Mouse (Mus musculus) MEL (cell line): ENCODE measurements around the gene Bst2. TPM values are rescaled to one million over a fixed set of nuclear protein-coding genes. Genes with fewer than 3 reads are reported as not detected.

Source experiments
- DNase-seq: peaks from one replicate; pipeline ENCODE4 v3.0.0; 2011; ENCODE audit warnings: low read depth, low spot score
- H3K27ac ChIP-seq: 2 replicates; pipeline ENCODE4 v1.5.1; 2012; ENCODE audit warnings: low read depth, mild to moderate bottlenecking, control low read depth, low read length, moderate library complexity; ENCODE audit not compliant: control insufficient read depth
- H3K27me3 ChIP-seq, 2 experiments: fragments of 150-350 bp in 1 of 2; sonication (generic) in 1 of 2; 2 replicates each; pipeline ENCODE4 v1.6.1; 2012; ENCODE audit warnings: low read length in 2 of 2, mild to moderate bottlenecking in 2 of 2, improper control_type of control experiment in 1 of 2, moderate library complexity in 1 of 2; ENCODE audit not compliant: insufficient read depth in 2 of 2, control insufficient read depth in 1 of 2
- H3K36me3 ChIP-seq, 2 experiments: 2 replicates each; pipeline ENCODE4 v1.6.1; 2012 to 2014; ENCODE audit warnings: low read length in 2 of 2, improper control_type of control experiment in 1 of 2, inconsistent platforms in 1 of 2, mild to moderate bottlenecking in 1 of 2; ENCODE audit not compliant: insufficient read depth in 2 of 2, control insufficient read depth in 1 of 2
- H3K4me1 ChIP-seq, 2 experiments: fragments of 150-350 bp in 1 of 2; sonication (generic) in 1 of 2; 2 replicates each; pipeline ENCODE4 v1.6.1; 2012; ENCODE audit warnings: low read length in 2 of 2, improper control_type of control experiment in 1 of 2, mild to moderate bottlenecking in 1 of 2; ENCODE audit not compliant: insufficient read depth in 2 of 2, control insufficient read depth in 1 of 2
- H3K4me3 ChIP-seq, 2 experiments: fragments of 150-350 bp in 1 of 2; sonication (generic) in 1 of 2; 2 replicates each; pipeline ENCODE4 v1.5.1; 2012; ENCODE audit warnings: low read depth in 2 of 2, low read length in 2 of 2, mild to moderate bottlenecking in 2 of 2, moderate library complexity in 2 of 2, control low read depth in 1 of 2, improper control_type of control experiment in 1 of 2; ENCODE audit not compliant: control insufficient read depth in 1 of 2, insufficient read depth in 1 of 2
- H3K79me2 ChIP-seq: 2 replicates; pipeline ENCODE4 v1.6.1; 2012; ENCODE audit warnings: mild to moderate bottlenecking, low read length, moderate library complexity; ENCODE audit not compliant: control insufficient read depth, poor library complexity, insufficient read depth
- H3K9ac ChIP-seq: 2 replicates; pipeline ENCODE4 v1.6.1; 2012; ENCODE audit warnings: low read depth, mild to moderate bottlenecking, control low read depth, low read length, moderate library complexity; ENCODE audit not compliant: control insufficient read depth, poor library complexity, severe bottlenecking
- H3K9me3 ChIP-seq: fragments of 150-350 bp; sonication (generic); replicated peaks from 2 replicates; pipeline ENCODE4 v1.6.1; 2012; ENCODE audit warnings: mild to moderate bottlenecking, low read length, improper control_type of control experiment, moderate library complexity; ENCODE audit not compliant: insufficient read depth
- CHD1 ChIP-seq: IDR thresholded peaks from 2 replicates; pipeline ENCODE4 v1.6.1; 2012; ENCODE audit warnings: low read depth, mild to moderate bottlenecking, inconsistent platforms, low read length, improper control_type of control experiment
- E2F4 ChIP-seq: IDR thresholded peaks from 2 replicates; pipeline ENCODE4 v1.6.1; 2011; ENCODE audit warnings: low read depth, low read length, improper control_type of control experiment, borderline replicate concordance
- ELF1 ChIP-seq: IDR thresholded peaks from 2 replicates; pipeline ENCODE4 v1.6.1; 2014; ENCODE audit warnings: low read depth, mild to moderate bottlenecking, inconsistent platforms, low read length, improper control_type of control experiment, moderate library complexity
- KAT2A ChIP-seq: conservative IDR thresholded peaks from 2 replicates; pipeline ENCODE4 v1.6.1; 2012; ENCODE audit warnings: low read depth, low read length, improper control_type of control experiment, inconsistent platforms
- MAX ChIP-seq: IDR thresholded peaks from 2 replicates; pipeline ENCODE4 v1.6.1; 2011; ENCODE audit warnings: low read length, improper control_type of control experiment
- NRF1 ChIP-seq: IDR thresholded peaks from 2 replicates; pipeline ENCODE4 v1.6.1; 2014; ENCODE audit warnings: low read depth, mild to moderate bottlenecking, inconsistent platforms, low read length, improper control_type of control experiment, moderate library complexity; ENCODE audit not compliant: poor library complexity, insufficient read depth, severe bottlenecking
- POLR2A ChIP-seq, 2 experiments: IDR thresholded peaks; 2 replicates each; pipeline ENCODE4 v1.6.1; 2011 to 2012; ENCODE audit warnings: low read length in 2 of 2, mild to moderate bottlenecking in 2 of 2, control low read depth in 1 of 2, improper control_type of control experiment in 1 of 2, low read depth in 1 of 2, moderate library complexity in 1 of 2; ENCODE audit not compliant: control insufficient read depth in 1 of 2, insufficient read depth in 1 of 2, poor library complexity in 1 of 2
- RAD21 ChIP-seq: IDR thresholded peaks from 2 replicates; pipeline ENCODE4 v1.6.1; 2011; ENCODE audit warnings: mild to moderate bottlenecking, low read depth, low read length, improper control_type of control experiment
- TAL1 ChIP-seq: IDR thresholded peaks from 2 replicates; pipeline ENCODE4 v1.6.1; 2012; ENCODE audit warnings: mild to moderate bottlenecking, inconsistent platforms, low read length, moderate library complexity, mixed read lengths
- UBTF ChIP-seq: IDR thresholded peaks from 2 replicates; pipeline ENCODE4 v1.6.1; 2012; ENCODE audit warnings: low read depth, mild to moderate bottlenecking, inconsistent platforms, low read length, improper control_type of control experiment, moderate library complexity, borderline replicate concordance; ENCODE audit not compliant: insufficient read depth
- ZKSCAN1 ChIP-seq: IDR thresholded peaks from 2 replicates; pipeline ENCODE4 v1.6.1; 2012; ENCODE audit warnings: low read depth, mild to moderate bottlenecking, inconsistent platforms, low read length, improper control_type of control experiment, moderate library complexity
- polyA plus RNA-seq, 2 experiments: library from polyadenylated mRNA; stranded (reverse) in 1 of 2; unstranded in 1 of 2; fragments of >175 nt in 1 of 2; fragments of >200 nt in 1 of 2; gene quantifications; 2 replicates each; pipeline versions ENCODE4 v1.2.1 to v1.2.4; 2012; ENCODE audit warnings: low replicate concordance in 2 of 2, low read depth in 1 of 2; ENCODE audit not compliant: insufficient read length in 2 of 2, insufficient read depth in 1 of 2, missing spikeins in 1 of 2
- total RNA-seq: library from RNA; depleted of rRNA; stranded (reverse); fragments of 300-350 nt; gene quantifications from 2 replicates; pipeline ENCODE4 v1.2.3, GENCODE M21; 2012; rRNA removed

Gene Bst2
- total and polyA plus RNA-seq, 3 experiments, result 49.9 to 125 TPM; not detected in 1

GRCm38 (mm10) chr8:71485142-71486135 is 51.8 kb downstream of the Bst2 start, which contains the start of gene Ano8 (continued):
- TF ChIP-seq CHD1, result no peak

- H3K9me3 ChIP-seq, result no peaks in the 10 kb centered on the region
- no peak overlapping the region for H3K9ac ChIP-seq
- DNase-seq, result no peak
- no peak overlapping the region for H3K4me3 ChIP-seq
- no peak for TF ChIP-seq POLR2A (IDR thresholded peaks at IDR 0.05; ENCODE audit: control insufficient read depth in 1 of 2, insufficient read depth in 1 of 2, low read depth in 1 of 2, low read length in 2 of 2, poor library complexity in 1 of 2)
- TF ChIP-seq TAL1, result no peak
- TF ChIP-seq RAD21, result no peak
- TF ChIP-seq KAT2A, result no peak
- TF ChIP-seq MAX, result no peak
- no peak for TF ChIP-seq E2F4
- no peak for TF ChIP-seq NRF1
- no peak for TF ChIP-seq ZKSCAN1
- TF ChIP-seq UBTF, result no peak
- TF ChIP-seq ELF1, result no peak
- peaks cover 13% of the 10 kb centered on the region for H3K79me2 ChIP-seq
- H3K4me1 ChIP-seq, result peaks cover 0 to 6% of the 10 kb centered on the region in 2 experiments; a peak in 2 of 4 replicates
- H3K27me3 ChIP-seq, result no peaks in the 10 kb centered on the region
- H3K27ac ChIP-seq, result no peak overlapping the region
- no peaks in the 10 kb centered on the region for H3K36me3 ChIP-seq
Measured at GRCm38 (mm10) chr8:71484736-71485135, 52.5 kb downstream of the Bst2 start.

Other genes starting within 250 kb of the Bst2 start
- 91.9 and 107 TPM in 2 replicates for gene Use1, start 170.6 kb downstream of the Bst2 start, total RNA-seq
- 100 to 1,000 TPM in 1 of 2 experiments, not detected in 1; 117 TPM for gene Use1, start 170.6 kb downstream of the Bst2 start, polyA plus RNA-seq
- 14.1 and 18.3 TPM in 2 replicates for gene Ocel1, start 166.2 kb downstream of the Bst2 start, total RNA-seq
- 10 to 100 TPM in 1 of 2 experiments, not detected in 1; 16.2 TPM for gene Ocel1, start 166.2 kb downstream of the Bst2 start, polyA plus RNA-seq
- gene Nr2f6, start 155.5 kb downstream of the Bst2 start, total RNA-seq, result 29.6 and 30.5 TPM in 2 replicates
- gene Nr2f6, start 155.5 kb downstream of the Bst2 start, polyA plus RNA-seq, result 10 to 100 TPM in 1 of 2 experiments, not detected in 1; 48.3 TPM
- 0.04 TPM in 1 of 2 replicates, not detected in the other for gene Ushbp1, start 141.7 kb downstream of the Bst2 start, total RNA-seq
- gene Ushbp1, start 141.7 kb downstream of the Bst2 start, polyA plus RNA-seq, result under 1 TPM in 1 of 2 experiments, not detected in 1; 0.07 TPM
- gene Babam1, start 140.6 kb downstream of the Bst2 start, total RNA-seq, result 54.5 and 59.6 TPM in 2 replicates
- 100 to 1,000 TPM in 1 of 2 experiments, not detected in 1; 132 TPM for gene Babam1, start 140.6 kb downstream of the Bst2 start, polyA plus RNA-seq
- 17.6 and 18.5 TPM in 2 replicates for gene Ankle1, start 131.4 kb downstream of the Bst2 start, total RNA-seq
- gene Ankle1, start 131.4 kb downstream of the Bst2 start, polyA plus RNA-seq, result 10 to 100 TPM in 1 of 2 experiments, not detected in 1; 21.2 TPM
- 26.3 and 28.5 TPM in 2 replicates for gene Abhd8, start 73.8 kb downstream of the Bst2 start, total RNA-seq
- 10 to 100 TPM in 1 of 2 experiments, not detected in 1; 39.2 TPM for gene Abhd8, start 73.8 kb downstream of the Bst2 start, polyA plus RNA-seq
- 123 and 143 TPM in 2 replicates for gene Mrpl34, start 72.5 kb downstream of the Bst2 start, total RNA-seq
- 100 to 1,000 TPM in 1 of 2 experiments, not detected in 1; 196 TPM for gene Mrpl34, start 72.5 kb downstream of the Bst2 start, polyA plus RNA-seq
- gene Dda1, start 68.3 kb downstream of the Bst2 start, total RNA-seq, result 49.7 and 59.6 TPM in 2 replicates
- 100 to 1,000 TPM in 1 of 2 experiments, not detected in 1; 110 TPM for gene Dda1, start 68.3 kb downstream of the Bst2 start, polyA plus RNA-seq
- gene Ano8, start 51.5 kb downstream of the Bst2 start, total RNA-seq, result 3.5 and 3.9 TPM in 2 replicates
- 1 to 10 TPM in 1 of 2 experiments, not detected in 1; 4.8 TPM for gene Ano8, start 51.5 kb downstream of the Bst2 start, polyA plus RNA-seq
- 45.5 and 49.4 TPM in 2 replicates for gene Gtpbp3, start 49.4 kb downstream of the Bst2 start, total RNA-seq
- gene Gtpbp3, start 49.4 kb downstream of the Bst2 start, polyA plus RNA-seq, result 10 to 100 TPM in 1 of 2 experiments, not detected in 1; 50.1 TPM
- gene Plvap, start 25.7 kb downstream of the Bst2 start, total RNA-seq, result 8.2 and 11.7 TPM in 2 replicates
- gene Plvap, start 25.7 kb downstream of the Bst2 start, polyA plus RNA-seq, result 10 to 100 TPM in 1 of 2 experiments, not detected in 1; 20.4 TPM
- not detected in 2 replicates for gene Ccdc194, start 11.7 kb downstream of the Bst2 start, total RNA-seq
- not detected for gene Ccdc194, start 11.7 kb downstream of the Bst2 start, polyA plus RNA-seq
- gene Mvb12a, start 5.5 kb upstream of the Bst2 start, total RNA-seq, result 39.5 and 46.5 TPM in 2 replicates
- gene Mvb12a, start 5.5 kb upstream of the Bst2 start, polyA plus RNA-seq, result 10 to 100 TPM in 1 of 2 experiments, not detected in 1; 67.3 TPM
- 1.2 and 1.7 TPM in 2 replicates for gene Tmem221, start 21.4 kb upstream of the Bst2 start, total RNA-seq
- 1 to 10 TPM in 1 of 2 experiments, not detected in 1; 5.1 TPM for gene Tmem221, start 21.4 kb upstream of the Bst2 start, polyA plus RNA-seq
- 0.04 TPM in 1 of 2 replicates, not detected in the other for gene Nxnl1, start 29.1 kb upstream of the Bst2 start, total RNA-seq
- 1 to 10 TPM in 1 of 2 experiments, not detected in 1; 1.2 TPM for gene Nxnl1, start 29.1 kb upstream of the Bst2 start, polyA plus RNA-seq
- 0.42 and 0.46 TPM in 2 replicates for gene Slc27a1, start 31.4 kb upstream of the Bst2 start, total RNA-seq
- 1 to 10 TPM in 1 of 2 experiments, not detected in 1; 1.3 TPM for gene Slc27a1, start 31.4 kb upstream of the Bst2 start, polyA plus RNA-seq
- 219 and 257 TPM in 2 replicates for gene Pgls, start 54.7 kb upstream of the Bst2 start, total RNA-seq
- gene Pgls, start 54.7 kb upstream of the Bst2 start, polyA plus RNA-seq, result 100 to 1,000 TPM in 1 of 2 experiments, not detected in 1; 225 TPM
- 3.8 and 7.6 TPM in 2 replicates for gene Fam129c, start 60.2 kb upstream of the Bst2 start, total RNA-seq
- gene Fam129c, start 60.2 kb upstream of the Bst2 start, polyA plus RNA-seq, result 1 to 10 TPM in 1 of 2 experiments, not detected in 1; 8.3 TPM
- 37.8 and 50.9 TPM in 2 replicates for gene Colgalt1, start 73.5 kb upstream of the Bst2 start, total RNA-seq
- gene Colgalt1, start 73.5 kb upstream of the Bst2 start, polyA plus RNA-seq, result 100 to 1,000 TPM in 1 of 2 experiments, 10 to 100 TPM in 1; 59.0 to 102 TPM
- 0.81 and 0.92 TPM in 2 replicates for gene Unc13a, start 134.3 kb upstream of the Bst2 start, total RNA-seq
- 1 to 10 TPM in 1 of 2 experiments, not detected in 1; 3.6 TPM for gene Unc13a, start 134.3 kb upstream of the Bst2 start, polyA plus RNA-seq
- 4.2 and 5.1 TPM in 2 replicates for gene Jak3, start 138.8 kb upstream of the Bst2 start, total RNA-seq
- gene Jak3, start 138.8 kb upstream of the Bst2 start, polyA plus RNA-seq, result 10 to 100 TPM in 1 of 2 experiments, not detected in 1; 12.4 TPM
- gene Insl3, start 151.8 kb upstream of the Bst2 start, total RNA-seq, result 0.54 and 0.69 TPM in 2 replicates
- 1 to 10 TPM in 1 of 2 experiments, not detected in 1; 4.4 TPM for gene Insl3, start 151.8 kb upstream of the Bst2 start, polyA plus RNA-seq
- gene B3gnt3, start 164.3 kb upstream of the Bst2 start, total RNA-seq, result 0.10 and 0.19 TPM in 2 replicates
- under 1 TPM in 1 of 2 experiments, not detected in 1; 0.84 TPM for gene B3gnt3, start 164.3 kb upstream of the Bst2 start, polyA plus RNA-seq
- 2.3 and 3.7 TPM in 2 replicates for gene Fcho1, start 188.3 kb upstream of the Bst2 start, total RNA-seq
- gene Fcho1, start 188.3 kb upstream of the Bst2 start, polyA plus RNA-seq, result 1 to 10 TPM in 1 of 2 experiments, not detected in 1; 6.8 TPM